Mouse (Mus musculus): ENCODE data around the gene Atg16l2. TPM values are rescaled to one million over a fixed set of nuclear protein-coding genes. Genes with fewer than 3 reads are reported as not detected.

The Atg16l2 gene
- polyA plus RNA-seq, 1 experiment from 2014 or later, result 5.2 TPM

DNA sequence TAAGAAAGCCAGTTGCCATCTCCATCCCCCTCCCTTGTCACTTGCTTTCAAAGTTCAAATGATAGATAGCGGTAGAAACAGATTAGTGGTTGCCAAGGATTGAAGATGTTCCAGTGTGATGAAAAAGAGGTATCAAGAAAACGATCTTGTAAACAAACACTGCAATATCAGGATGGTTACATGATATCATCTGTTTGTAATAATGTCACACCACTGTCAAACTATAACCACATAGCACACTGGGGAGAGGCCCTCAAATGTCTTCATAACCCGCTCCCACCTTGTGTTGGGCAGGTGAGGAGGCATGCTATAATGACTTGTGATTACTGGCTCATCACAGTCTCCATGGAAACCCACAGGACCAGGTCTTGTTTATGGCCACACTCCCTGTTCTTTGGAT, 3.7 kb downstream of the Atg16l2 start:
- TF ChIP-seq CTCF (IDR thresholded peaks at IDR 0.05; ENCODE audit: low read depth), result no peak
- ATAC-seq, result 0 out of 2 replicates have a peak, but pooled peaks have one; percentile 6
- WGBS, result 75% methylated on average over 3 of the region's 3 CpGs

DNA sequence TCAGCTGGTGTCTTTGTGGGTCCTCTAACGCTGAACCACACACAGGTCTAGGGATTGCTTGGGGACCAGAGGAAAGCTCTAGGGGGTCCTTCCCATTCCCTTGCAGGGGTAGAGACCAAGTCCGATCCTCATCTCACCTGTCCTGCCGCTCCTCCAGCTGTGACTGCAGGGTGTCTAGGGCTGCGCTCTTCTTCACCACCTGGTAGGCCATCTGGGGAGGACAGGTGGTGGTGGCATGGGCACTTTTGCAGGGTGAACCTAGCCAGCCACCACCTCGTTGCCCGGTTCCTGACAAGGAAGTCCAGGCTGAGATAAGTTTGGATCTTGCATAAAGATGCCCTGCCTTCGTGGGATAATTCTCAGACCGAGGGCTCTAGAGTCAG, 5.0 kb downstream of the Atg16l2 start:
- H3K27ac ChIP-seq (ENCODE audit: low read depth, low read length), result no peak overlapping the region
- H3K4me2 ChIP-seq (replicated peaks; ENCODE audit: low read depth), result peak overlapping the region; percentile 59
- peaks cover 12% of the 10 kb centered on the region; the same call in 1 of the 2 replicates for H3K4me1 ChIP-seq (replicated peaks; ENCODE audit: control insufficient read depth, insufficient read depth, low read length)
- H3K9me3 ChIP-seq (ENCODE audit: control insufficient read depth), result no peaks in the 10 kb centered on the region
- no peaks in the 10 kb centered on the region for H3K27me3 ChIP-seq (replicated peaks; ENCODE audit: control insufficient read depth, insufficient read depth, low read length)
- ATAC-seq, result no peak
- WGBS, result 40% methylated on average over 8 of the region's 8 CpGs
- TF ChIP-seq CTCF (IDR thresholded peaks at IDR 0.05; ENCODE audit: low read depth), result no peak
- H3K4me3 ChIP-seq (ENCODE audit: low read depth, low read length), result peak overlapping the region; percentile 7
- H3K9ac ChIP-seq (ENCODE audit: low read depth, low read length), result no peak overlapping the region
- no peaks in the 10 kb centered on the region; the same call in 1 of the 2 replicates for H3K36me3 ChIP-seq (ENCODE audit: control insufficient read depth, insufficient read depth)

More for the DNA sequence above, 3.7 kb downstream of the Atg16l2 start:
- Histone ChIP-seq H3K4me3 (ENCODE audit: low read depth, low read length) (no peak overlapping the region), H3K4me1 (replicated peaks; ENCODE audit: control insufficient read depth, insufficient read depth, low read length) (peaks cover 12% of the 10 kb centered on the region; the same call in 1 of the 2 replicates), H3K36me3 (ENCODE audit: control insufficient read depth, insufficient read depth) (no peaks in the 10 kb centered on the region; the same call in 1 of the 2 replicates), H3K27me3 (replicated peaks; ENCODE audit: control insufficient read depth, insufficient read depth, low read length) (no peaks in the 10 kb centered on the region), H3K27ac (ENCODE audit: low read depth, low read length) (no peak overlapping the region), H3K4me2 (replicated peaks; ENCODE audit: low read depth) (no peak overlapping the region), H3K9ac (ENCODE audit: low read depth, low read length) (no peak overlapping the region), H3K9me3 (ENCODE audit: control insufficient read depth) (no peaks in the 10 kb centered on the region)

DNA sequence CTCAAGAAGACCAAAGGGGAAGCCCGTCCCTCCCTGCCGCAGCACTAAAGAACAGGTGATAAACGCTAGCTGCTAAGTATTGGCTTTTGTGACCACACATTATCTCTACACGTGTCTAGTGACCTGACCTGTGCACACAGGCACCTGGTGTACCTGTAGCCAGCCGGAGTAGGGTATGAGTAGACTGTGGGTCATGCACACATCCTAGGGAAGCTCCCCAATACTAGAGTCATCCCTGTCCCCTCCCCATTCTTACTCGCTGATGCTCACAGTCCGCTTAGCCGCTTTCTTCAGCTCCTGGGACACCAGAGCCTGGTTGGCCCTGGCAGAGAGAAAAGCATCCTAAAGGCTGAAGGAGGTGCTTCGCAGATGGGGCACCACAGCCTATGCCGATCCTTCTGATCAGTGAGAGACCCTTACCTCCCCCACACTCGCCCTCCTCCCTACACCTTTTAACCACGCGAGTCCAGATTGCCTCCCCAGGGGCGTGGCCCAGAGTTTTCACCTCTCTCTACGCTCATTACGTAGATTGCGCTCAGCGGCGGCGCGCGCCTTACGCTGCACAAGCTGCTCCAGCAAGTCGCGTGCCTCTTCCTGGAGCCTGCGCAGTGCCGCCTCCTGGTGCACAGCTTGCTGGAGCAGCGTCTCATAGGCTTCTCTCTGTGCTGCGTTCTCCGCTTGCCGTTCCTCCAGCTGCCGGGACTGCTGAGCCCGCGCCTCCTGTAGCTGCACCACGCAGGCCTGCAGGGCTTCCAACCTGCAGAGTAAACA, 5.6 kb downstream of the Atg16l2 start:
- H3K27ac ChIP-seq (ENCODE audit: low read depth, low read length), result no peak overlapping the region
- peak overlapping the region; percentile 23; the same call in 1 of the 2 replicates for H3K9ac ChIP-seq (ENCODE audit: low read depth, low read length)
- peak; percentile 82 for TF ChIP-seq CTCF (IDR thresholded peaks at IDR 0.05; ENCODE audit: low read depth)
- no peaks in the 10 kb centered on the region; the same call in 1 of the 2 replicates for H3K36me3 ChIP-seq (ENCODE audit: control insufficient read depth, insufficient read depth)
- H3K4me1 ChIP-seq (replicated peaks; ENCODE audit: control insufficient read depth, insufficient read depth, low read length), result peaks cover 12% of the 10 kb centered on the region; the same call in 1 of the 2 replicates
- peak overlapping the region; percentile 59 for H3K4me2 ChIP-seq (replicated peaks; ENCODE audit: low read depth)
- H3K9me3 ChIP-seq (ENCODE audit: control insufficient read depth), result no peaks in the 10 kb centered on the region
- ATAC-seq, result peak; percentile 75
- no peaks in the 10 kb centered on the region for H3K27me3 ChIP-seq (replicated peaks; ENCODE audit: control insufficient read depth, insufficient read depth, low read length)
- H3K4me3 ChIP-seq (ENCODE audit: low read depth, low read length), result peak overlapping the region; percentile 7
- WGBS, result 11% methylated on average over 35 of the region's 35 CpGs

DNA sequence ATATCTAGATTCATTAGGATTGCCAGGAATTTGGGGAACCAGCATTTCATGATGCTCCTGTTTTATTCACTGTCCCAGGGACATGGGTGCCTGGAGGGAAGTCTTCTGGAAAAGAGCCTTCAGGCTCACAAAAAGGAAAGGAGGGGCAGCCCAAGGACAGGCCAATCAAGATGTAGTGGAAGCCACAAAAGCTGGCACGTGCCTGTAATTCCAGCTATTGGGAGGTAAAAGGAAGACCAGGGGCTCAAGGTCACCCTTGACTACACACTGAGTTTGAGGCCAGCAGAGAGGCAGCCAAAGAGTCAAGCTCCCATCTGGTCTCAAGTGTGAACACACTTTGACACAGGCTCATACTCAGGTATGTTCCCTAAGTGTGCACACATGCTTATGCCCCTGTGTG, 6.6 kb downstream of the Atg16l2 start:
- H3K9me3 ChIP-seq (ENCODE audit: control insufficient read depth), result no peaks in the 10 kb centered on the region
- H3K4me1 ChIP-seq (replicated peaks; ENCODE audit: control insufficient read depth, insufficient read depth, low read length), result peaks cover 12% of the 10 kb centered on the region; the same call in 1 of the 2 replicates
- H3K9ac ChIP-seq (ENCODE audit: low read depth, low read length), result no peak overlapping the region
- no peak for TF ChIP-seq CTCF (IDR thresholded peaks at IDR 0.05; ENCODE audit: low read depth)
- no peak overlapping the region for H3K4me2 ChIP-seq (replicated peaks; ENCODE audit: low read depth)
- no peaks in the 10 kb centered on the region for H3K27me3 ChIP-seq (replicated peaks; ENCODE audit: control insufficient read depth, insufficient read depth, low read length)
- no peak overlapping the region for H3K4me3 ChIP-seq (ENCODE audit: low read depth, low read length)
- peaks cover 3% of the 10 kb centered on the region; the same call in 1 of the 2 replicates for H3K36me3 ChIP-seq (ENCODE audit: control insufficient read depth, insufficient read depth)
- no peak for ATAC-seq
- H3K27ac ChIP-seq (ENCODE audit: low read depth, low read length), result no peak overlapping the region
- WGBS, result 50% methylated on average over 1 of the region's 1 CpGs

DNA sequence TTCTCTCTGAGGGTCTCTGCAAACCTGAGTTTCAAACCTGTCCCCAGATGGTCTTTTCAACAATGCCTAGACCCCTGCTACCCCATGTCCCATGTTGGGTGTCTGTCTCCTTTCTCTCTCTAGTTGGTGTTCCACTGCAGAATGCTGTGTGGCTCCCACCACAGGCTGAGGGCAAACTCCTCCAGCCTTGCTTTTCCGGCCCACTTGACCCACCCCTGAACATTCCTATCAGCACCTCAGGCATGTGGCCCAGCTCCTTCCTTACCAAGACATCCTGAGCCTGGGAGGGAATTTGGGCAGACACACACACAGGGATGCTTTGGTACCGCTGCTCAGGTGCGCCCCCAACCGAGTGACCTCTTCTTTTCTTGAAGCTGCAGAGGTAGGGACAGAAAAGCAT, 8.4 kb downstream of the Atg16l2 start:
- H3K27me3 ChIP-seq (replicated peaks; ENCODE audit: control insufficient read depth, insufficient read depth, low read length), result no peaks in the 10 kb centered on the region
- H3K4me2 ChIP-seq (replicated peaks; ENCODE audit: low read depth), result no peak overlapping the region
- H3K4me3 ChIP-seq (ENCODE audit: low read depth, low read length), result no peak overlapping the region
- no peak overlapping the region for H3K27ac ChIP-seq (ENCODE audit: low read depth, low read length)
- H3K9ac ChIP-seq (ENCODE audit: low read depth, low read length), result no peak overlapping the region
- TF ChIP-seq CTCF (IDR thresholded peaks at IDR 0.05; ENCODE audit: low read depth), result no peak
- no peaks in the 10 kb centered on the region for H3K9me3 ChIP-seq (ENCODE audit: control insufficient read depth)
- peaks cover 17% of the 10 kb centered on the region; the same call in 1 of the 2 replicates for H3K36me3 ChIP-seq (ENCODE audit: control insufficient read depth, insufficient read depth)
- H3K4me1 ChIP-seq (replicated peaks; ENCODE audit: control insufficient read depth, insufficient read depth, low read length), result peaks cover 12% of the 10 kb centered on the region; the same call in 1 of the 2 replicates
- no peak for ATAC-seq
- WGBS, result 58% methylated on average over 4 of the region's 4 CpGs

DNA sequence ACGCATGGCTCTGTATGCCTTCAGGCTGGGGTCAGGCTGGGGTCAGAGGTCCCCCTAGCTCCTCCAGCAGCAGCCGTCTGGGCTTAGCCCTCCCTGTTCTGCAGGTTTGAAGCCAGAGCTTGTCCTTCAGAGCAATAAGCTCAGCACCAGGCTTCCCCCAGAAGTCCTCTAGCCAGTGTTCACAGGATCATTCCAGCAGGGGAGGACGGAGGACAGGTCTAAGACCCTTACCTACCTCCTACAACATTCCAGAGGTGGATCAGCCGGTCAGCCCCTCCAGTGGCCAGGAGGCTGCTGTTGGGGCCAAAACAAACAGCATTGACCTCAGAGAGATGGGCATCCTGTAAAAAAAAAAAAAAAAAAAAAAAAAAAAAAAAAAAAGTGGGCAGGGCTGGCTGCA, 8.9 kb downstream of the Atg16l2 start:
- WGBS, result 68% methylated on average over 4 of the region's 4 CpGs
- H3K9me3 ChIP-seq (ENCODE audit: control insufficient read depth), result no peaks in the 10 kb centered on the region
- H3K27ac ChIP-seq (ENCODE audit: low read depth, low read length), result no peak overlapping the region
- no peak overlapping the region for H3K9ac ChIP-seq (ENCODE audit: low read depth, low read length)
- ATAC-seq, result no peak
- H3K4me1 ChIP-seq (replicated peaks; ENCODE audit: control insufficient read depth, insufficient read depth, low read length), result peaks cover 12% of the 10 kb centered on the region; the same call in 1 of the 2 replicates
- TF ChIP-seq CTCF (IDR thresholded peaks at IDR 0.05; ENCODE audit: low read depth), result no peak
- no peak overlapping the region for H3K4me2 ChIP-seq (replicated peaks; ENCODE audit: low read depth)
- peaks cover 17% of the 10 kb centered on the region; the same call in 1 of the 2 replicates for H3K36me3 ChIP-seq (ENCODE audit: control insufficient read depth, insufficient read depth)
- H3K27me3 ChIP-seq (replicated peaks; ENCODE audit: control insufficient read depth, insufficient read depth, low read length), result no peaks in the 10 kb centered on the region
- H3K4me3 ChIP-seq (ENCODE audit: low read depth, low read length), result no peak overlapping the region
